Mouse (Mus musculus) adipocyte (in vitro differentiated cells): ENCODE data around the gene Mpp3.
A peak's percentile ranks its signal among the peaks of the same experiment; 100 is the strongest.
"Not testable (repeated sequence)": the region's sequence is repeated elsewhere in the genome, so short reads cannot be mapped to it uniquely, and the experiment has no call there.

Experiments used
- DNase-seq: peaks from one replicate; pipeline ENCODE4 v3.0.0-alpha.2; 2016; ENCODE audit warnings: low spot score

Gene Mpp3

DNA sequence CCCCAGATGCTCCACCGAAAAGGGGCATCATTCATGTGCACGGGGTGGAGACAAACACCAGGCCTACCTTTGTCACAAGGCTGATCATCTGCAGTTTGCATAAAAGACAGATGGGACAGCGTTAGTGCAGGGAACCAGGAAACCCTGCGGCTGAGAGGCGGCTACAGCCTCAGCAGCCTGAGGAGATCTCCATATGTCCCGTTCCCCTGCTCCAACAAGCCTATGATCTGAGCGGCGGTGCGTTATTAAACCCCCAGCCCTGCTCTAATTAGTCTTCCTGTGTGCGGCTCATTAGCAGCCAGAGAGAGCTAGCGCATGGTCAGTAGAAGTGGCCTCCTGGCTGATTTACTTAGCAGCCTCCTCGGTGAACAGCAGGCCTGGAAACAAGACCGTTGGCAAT is 18.1 kb downstream of the Mpp3 start:
- DNase-seq, result no peak

DNA sequence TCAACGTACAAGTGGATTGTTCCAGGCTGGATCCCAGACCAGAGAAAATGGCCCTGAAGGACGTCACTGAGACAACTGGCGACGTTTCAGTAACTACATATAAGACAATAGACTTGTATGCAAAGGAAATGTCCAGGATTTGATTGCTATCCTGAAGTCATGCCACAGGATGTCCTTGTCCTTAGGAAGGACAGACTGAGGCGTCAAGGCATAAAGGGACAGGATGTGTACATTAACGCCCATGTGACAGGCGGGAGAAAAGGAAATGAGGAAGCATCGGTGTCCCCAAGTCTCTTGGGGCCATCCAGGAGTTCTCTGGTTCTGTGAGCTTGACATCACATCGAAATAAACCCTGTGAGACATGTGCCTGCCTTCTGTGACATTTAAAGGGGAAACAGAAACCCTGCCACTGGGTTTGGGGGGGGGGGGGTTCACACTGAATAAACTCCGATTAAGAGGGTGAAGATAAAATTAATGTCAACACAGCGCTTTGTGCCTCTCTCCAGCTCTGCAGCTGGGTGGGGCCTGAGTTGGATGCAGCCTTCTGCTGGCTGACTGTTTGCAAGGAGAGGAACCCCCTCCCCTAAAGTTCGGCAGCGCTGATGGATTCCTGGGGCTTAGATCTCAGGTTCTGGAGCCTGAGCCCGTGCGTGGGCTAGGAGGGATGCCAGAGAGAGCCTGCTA is 19.2 kb downstream of the Mpp3 start:
- DNase-seq, result no peak

DNA sequence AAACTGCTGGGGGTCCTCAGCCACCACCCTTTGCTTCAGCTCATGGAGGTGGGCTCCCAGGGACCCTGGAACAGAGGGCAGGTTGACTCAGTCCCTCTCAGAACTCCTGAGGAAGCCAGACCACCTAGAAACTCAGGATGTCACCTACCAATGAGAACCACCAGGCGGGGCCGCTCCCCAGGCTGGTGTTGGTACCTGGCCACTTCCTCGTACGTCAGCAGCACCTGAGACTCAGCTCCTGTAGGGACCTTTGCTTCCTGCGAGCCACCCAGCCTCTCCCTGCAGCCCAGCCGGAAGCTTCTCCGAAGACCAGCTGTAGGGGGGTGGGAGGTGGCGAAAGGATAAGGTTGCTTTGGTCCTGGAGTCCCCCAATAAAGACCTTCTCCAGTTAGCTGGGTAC is 19.9 kb downstream of the Mpp3 start:
- no peak for DNase-seq

DNA sequence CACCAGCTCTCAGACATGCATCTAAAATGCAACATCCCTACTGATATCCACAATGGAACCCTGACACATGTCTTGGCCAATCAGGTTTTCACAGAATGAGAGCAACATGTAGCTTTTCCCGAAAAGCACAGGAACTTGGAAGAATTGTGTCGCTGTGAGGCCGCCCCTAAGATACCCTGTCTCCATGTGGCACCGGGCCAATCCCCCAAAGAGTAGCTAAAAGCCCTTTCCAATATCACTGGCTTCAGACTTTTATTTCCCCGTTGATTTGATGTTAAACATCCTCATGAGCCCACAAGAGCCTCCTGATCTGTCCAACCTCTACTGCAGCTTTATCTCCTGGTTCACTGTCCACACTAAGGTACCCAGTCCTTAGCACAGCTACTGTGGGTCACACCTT is 21.6 kb downstream of the Mpp3 start:
- DNase-seq, result no peak

DNA sequence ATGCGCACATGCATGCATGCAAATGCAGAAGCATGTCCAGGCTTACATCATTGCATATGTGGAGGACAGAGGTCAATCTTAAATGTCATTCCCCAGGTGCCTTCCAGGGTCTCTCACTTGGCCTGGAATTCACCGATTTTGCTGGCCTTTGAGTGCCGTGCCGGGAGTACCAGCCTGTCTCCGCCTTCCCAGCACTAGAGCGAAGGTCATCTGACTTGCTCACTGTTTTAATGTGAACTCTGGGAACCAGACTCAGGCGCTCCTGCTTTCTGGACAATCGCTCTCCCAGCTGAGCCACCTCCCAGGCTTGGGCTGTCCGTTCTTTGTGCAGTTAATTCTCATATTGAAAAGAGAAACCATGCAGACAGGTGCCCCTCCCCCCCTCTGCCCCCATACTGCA is 22.0 kb downstream of the Mpp3 start:
- DNase-seq, result no peak

DNA sequence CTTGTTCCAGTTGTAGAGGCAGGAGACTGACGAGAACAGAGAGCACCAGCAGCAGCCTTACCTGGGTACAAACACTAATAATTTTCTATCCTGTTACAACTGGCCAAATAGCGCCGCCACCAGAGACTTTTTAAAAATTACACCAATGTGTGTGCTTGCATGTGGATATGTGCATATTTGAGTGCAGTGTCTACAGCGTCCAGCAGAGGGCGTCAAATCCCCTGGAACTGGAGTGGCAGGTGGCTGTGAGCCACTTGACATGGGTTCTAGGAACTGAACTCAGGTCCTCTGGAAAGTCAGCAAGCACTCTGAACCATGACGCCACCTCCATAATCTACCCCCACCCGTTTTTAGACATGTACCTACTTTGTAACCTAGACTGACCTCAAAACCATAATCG is 24.0 kb downstream of the Mpp3 start:
- DNase-seq, result no peak

DNA sequence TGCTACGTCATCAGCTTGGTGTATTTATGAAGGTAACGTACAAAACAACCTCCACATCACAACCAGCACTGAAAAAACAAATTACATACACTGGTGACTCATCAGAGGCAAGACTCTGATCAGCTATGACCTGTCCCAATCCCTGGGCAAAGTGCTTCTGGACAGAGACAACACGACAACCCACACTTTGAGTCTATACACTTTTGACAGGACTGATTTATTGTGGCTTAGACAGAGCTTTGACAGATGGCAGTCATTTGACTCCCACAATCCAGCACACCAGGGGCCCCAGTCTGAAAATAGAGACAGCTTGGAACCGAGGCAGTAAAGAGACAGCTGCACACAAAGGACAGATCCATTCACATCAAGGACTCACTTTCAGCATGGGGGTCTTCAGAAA is 28.8 kb downstream of the Mpp3 start:
- DNase-seq, result no peak

DNA sequence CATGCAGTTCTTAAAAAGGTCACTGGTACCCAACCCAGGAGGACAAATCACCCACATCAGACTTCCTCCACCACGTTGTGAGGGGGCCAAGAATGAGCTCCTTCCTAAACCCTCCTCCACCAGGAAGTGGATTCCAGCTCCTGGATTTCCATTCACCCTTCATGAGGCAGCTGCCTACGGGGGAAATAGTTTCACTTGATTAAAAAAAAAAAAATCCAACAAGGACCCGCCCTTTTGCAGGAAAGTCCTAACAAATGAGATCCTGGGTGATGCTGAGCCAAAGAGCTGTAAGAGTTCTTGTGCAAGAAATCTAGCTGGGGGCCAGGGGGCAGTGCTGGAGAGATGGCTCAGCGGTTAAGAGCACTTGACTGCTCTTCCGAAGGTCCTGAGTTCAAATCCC is 30.0 kb downstream of the Mpp3 start:
- no peak for DNase-seq

DNA sequence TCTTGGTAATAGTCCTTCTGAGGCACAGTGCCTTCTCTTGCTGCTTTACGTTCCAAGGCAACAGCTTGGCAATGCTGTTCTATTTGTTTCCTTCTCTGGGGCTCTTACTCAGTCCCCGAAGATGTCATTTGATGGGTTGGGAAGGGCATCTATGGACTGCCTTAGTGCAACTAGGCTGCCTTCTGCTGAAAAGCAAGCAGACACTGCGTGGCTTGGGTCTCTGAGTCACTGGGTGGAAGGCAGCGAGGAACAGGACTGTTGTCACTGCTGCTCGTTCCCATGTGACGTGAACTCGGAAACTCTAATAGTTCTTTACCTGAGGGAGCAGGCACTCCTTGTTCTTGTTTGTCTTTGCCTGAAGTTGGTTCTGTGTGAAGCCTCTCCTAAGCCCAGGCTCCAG is 32.3 kb downstream of the Mpp3 start:
- no peak for DNase-seq

DNA sequence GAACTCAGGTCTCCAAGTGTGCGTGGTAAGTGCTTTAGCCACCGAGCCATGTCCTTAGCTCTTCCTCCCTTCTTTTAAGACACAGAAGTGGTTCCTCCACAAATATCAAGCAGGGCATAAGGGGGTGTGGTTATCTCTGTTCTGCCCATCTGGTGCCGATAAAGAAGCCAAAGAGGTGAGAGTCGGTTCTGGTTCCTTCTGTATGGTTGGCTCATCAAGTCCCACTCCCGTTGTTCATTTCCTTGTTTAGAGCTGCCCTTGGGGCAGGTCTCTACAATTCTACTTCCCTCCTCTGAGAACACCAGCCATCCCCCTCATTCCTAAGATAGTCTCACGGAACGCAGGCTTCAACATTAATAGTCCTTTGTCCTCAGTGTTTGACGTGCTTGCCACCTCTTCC is 34.2 kb downstream of the Mpp3 start:
- no peak for DNase-seq

DNA sequence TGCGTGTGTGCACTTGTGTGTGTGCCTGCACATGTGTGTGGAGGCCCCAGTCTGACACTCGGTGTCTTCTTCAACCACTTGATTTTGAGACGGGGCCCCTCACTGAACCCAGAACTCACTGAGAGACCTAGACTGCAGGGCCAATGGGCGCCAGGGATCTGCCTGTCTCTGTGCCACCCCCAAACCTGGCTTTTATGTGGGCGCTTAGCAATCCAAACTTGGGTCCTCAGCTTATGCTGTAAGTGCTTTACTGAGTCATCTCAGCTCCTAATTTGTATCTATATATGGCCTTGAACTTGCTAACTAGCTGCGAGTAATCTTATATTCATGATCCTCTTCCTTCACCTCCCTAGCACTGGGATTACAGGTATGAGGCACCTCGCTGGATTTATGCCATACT is 35.9 kb downstream of the Mpp3 start:
- no peak for DNase-seq

DNA sequence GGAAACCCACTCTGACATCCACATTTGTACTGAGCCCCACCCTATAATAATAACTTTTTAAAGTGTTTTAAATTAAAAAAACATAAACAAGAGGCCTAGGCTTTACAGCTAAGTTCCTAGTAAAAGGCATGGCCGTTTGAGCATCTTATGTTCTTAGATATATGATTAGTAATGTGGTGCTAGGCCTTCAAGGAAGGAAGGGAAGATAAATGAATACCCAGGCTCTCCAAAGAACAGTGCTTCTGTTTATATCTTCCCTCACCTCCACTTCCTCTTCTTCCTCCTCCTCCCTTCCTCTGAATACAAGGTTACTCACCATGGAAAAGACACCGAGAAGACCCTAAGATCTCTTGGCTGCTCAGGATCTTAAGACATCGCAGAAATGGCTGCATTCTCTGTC is 36.4 kb downstream of the Mpp3 start:
- no peak for DNase-seq

DNA sequence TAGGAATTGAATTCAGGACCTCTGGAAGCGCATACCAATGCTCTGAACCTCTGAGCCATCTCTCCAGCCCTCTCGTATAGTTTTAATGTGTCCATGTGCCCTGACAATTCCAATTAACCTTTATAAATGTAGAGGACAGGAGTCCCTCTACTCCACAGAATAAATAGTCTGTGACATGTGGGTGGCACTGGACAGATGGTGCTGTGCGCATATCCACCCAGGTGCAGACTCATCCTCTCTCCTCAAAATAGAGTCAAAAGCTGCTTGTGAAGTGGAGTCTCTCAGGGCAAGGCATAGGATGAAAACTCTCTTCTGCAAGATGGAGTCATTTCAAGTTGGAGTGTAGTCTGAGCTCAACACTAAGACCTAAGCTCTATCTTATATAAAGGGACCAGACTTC is 38.0 kb downstream of the Mpp3 start:
- DNase-seq, result no peak

DNA sequence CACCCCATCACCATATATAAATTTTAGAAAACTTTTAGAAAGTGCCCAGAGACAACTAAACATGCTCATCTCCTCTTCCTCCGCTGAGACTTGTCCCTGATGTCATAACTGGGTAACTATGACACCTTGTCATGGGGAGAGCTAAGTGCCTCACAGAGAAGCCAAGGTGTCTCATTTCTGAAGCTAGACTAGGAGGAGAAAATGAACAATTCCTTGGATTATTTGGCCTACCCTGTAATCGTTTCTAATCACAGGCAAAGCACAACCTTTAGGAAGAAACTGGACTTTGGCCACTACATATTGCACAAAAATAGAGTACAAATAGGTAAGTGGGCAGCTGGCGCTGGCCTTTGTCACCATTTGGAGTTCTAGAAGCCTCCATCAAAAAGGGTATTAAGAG is 41.3 kb downstream of the Mpp3 start, which contains the start of gene Dusp3:
Dusp3 (minus strand) TSS at position 101 of the 400 bp plus-strand sequence.
- no peak for DNase-seq

DNA sequence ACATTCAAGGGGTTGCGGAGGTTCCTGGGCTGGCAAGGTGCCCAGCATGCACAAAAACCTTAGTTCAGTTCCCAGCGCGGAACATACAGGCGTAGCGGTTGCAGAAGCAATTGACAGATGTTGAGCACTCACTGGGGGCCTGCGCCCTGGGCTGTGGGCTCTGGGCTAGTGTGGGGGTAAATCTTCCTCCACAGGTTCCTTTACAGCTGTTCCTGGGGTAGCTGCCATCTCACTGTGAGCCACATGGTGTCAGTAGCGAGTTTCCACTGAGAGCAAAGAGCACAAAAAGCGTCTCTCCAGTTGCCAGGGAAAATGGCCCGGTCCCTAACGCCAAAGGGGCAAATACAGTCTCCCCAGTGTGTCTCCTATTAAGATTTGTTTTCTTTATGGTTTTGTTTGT is 42.3 kb downstream of the Mpp3 start:
- peak; percentile 84 for DNase-seq

DNA sequence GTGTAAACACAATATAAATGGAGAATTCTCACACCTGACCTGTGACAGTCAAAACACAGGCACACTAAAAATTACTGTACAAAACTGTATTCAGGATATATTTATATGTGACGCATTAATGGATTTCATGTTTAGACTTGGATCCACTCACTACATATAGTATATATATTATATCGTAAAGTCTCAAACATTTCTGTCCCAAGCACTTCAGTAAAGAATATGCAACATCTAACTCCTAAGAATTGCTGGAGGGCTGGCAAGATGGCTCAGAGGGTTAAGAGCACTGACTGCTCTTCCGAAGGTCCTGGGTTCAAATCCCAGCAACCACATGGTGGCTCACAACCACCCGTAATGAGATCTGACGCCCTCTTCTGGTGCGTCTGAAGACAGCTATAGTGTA is 42.8 kb downstream of the Mpp3 start:
- DNase-seq, result not testable (repeated sequence)

DNA sequence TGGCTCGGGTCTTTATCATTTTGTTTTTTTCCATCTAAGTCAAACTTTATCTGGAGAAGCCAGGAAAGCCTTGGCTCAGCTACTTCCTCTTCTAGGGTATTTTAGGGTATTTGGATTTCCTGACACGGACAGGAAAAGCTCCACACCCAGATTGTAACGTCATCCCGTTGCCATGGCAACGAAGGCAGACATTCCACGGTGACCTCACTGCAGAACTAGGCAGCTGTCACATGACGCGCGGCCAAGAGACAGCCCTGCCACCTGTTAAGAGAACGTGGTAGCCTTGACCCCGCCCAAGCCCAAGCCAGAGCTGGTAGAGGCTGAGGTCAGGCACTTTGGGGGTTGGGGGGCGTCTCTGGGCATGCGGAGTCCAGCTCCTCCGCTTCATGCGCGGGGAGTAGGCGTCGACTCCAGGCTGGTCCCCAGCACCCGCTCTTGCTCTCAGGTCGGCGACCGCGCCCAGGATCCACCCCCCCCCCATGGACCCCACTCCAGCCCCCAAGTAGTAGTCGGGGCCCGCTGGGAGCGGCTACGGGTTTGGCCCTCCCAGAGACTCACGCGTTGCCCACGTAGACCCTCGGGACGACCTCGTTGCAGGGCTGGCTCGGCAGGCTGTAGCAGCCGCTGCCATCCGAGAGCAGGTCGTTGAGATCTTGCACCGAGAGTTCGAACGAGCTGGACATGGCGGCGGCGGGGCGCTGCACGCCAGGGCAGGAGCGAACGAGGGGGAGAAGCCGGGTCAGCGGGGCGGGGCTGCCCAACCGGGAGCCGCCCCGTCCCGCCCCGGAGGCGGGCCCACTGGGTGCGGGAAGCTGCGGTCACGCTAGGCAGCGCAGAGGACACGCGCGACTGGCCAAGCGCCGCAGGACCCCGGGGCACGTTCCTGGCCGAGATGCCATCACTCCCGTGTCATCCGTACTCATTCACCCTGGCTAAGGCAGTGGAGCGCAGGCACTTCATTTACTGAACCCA is 43.9 kb downstream of the Mpp3 start, which contains the start of gene Cfap97d1:
Cfap97d1 (plus strand) TSS at position 226 of the 972 bp plus-strand sequence.
- DNase-seq, result peak; percentile 55

DNA sequence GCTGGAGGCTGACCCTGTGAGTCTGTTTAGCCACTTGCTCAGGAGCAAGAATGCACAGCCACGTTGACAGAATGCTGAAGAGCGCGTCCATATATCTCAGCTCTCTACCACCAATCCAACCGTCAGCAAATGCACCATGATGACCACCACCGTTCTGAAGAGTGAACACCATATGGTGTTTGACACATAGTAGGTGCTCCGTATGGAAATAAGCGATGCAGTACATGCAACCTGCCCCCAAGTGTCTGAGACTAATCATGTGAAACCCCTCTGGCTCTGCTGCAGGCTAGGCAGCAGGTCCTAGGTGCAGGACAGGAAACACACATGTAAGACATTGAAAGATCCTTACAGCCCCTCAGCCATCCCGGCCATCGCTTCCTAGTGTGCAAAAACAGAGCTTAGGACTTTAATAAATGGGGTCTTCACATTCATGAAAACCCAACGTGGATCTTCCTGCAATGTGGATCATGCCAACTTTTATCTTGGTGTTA is 44.8 kb downstream of the Mpp3 start:
- DNase-seq, result no peak

DNA sequence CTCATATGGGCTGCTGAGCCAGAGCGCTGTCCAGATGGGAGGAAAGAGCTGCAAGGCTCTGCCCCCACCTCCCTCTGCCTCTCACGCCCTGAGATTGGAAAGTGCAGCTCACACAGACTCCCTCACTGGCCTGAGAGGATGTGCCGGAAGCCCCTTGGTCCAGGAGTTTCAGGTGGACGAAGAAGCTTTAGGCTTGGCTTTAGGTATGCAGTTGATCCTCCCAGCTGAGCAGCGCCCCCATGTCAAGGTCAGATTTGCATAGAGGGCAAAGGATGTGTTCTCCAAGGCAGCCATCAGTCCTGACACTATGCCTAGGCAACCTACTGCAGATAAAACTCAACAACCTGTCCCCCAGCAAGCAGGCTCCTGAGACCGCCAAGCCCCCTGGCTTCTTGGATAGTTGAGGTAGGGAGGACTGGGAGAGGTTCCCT is 45.3 kb downstream of the Mpp3 start:
- DNase-seq, result no peak

DNA sequence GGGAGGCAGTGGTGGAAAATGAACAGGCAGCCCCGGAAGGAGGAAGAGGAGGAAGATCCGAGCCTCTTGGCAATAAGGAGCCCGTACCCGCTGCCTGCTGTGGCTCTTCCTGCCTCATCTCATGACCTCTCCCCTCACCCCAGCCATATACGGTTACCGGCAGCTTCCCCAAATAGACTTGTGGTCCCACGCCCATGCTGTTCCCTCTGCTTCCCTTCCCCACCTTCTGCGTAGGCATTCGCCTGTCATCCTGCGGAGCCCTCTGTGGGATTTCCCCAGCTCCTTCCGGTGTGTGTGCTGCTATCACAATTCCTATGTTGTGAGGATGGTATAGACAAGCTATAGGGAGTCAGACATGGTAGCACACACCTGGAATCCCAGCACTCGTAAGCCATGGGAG is 46.4 kb downstream of the Mpp3 start:
- no peak for DNase-seq

DNA sequence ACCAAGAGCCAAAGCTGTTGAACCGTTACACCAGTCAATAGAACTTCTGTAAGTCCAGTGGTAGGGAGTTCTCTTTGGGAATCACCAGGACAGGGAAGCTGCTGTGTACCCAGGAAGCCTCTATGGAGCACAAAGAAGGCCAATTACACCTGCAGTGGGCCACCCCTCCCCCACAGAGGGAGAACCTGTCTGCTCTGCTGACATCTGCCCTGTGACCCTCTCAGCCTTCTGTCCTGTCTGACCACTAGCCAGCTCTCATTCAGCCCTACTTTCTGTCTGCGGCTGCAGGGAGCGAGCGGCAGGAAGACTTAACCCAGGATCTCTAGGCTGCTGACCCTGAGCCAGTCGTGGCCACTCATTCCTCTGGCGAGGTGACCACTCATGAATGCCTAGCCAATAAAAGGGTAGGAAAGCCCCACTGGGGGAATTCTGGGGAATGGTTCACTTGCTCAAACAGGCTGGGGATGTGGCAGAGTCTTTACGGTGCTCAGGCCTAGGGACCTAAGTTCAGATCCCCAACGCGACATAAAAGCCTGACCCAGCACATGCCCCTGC is 47.6 kb downstream of the Mpp3 start:
- DNase-seq, result no peak

DNA sequence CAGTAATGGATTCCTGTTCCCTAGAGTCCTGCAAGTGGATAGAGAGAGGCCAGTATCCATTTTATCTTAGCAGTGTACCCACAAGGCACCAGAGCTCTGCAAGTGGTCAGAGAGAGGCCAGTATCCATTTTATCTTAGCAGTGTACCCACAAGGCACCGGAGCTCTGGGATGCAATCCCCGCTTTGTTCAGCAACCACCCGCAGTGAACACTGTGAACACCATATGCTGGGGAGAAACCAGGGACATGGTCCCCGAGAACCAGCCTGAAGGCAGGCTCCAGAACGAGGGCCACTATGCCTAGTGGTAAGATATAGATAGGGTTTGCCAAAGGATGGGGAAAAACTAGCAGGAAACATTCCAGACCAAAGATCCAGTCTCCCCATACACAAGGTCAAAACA is 49.1 kb downstream of the Mpp3 start:
- DNase-seq, result no peak

DNA sequence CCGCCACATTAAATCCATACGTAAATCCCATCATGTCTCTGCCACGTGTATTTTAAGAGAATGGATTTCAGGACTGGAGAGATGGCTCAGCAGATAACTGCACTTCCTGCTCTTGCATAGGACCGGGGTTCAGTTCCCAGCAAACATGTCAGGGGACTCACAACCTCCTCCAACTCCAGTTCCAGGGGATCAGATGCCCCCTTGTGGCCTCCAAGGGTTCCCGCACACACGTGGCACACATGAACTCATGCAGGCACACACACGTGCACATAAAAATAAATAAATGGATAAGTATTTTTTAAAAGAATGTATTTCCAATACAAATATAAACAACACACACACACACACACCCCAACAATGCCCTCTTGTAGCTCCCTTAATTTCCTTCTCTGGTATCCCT is 51.3 kb downstream of the Mpp3 start:
- DNase-seq, result no peak
